Mouse (Mus musculus): ENCODE data around the gene Xbp1. TPM values are rescaled to one million over a fixed set of nuclear protein-coding genes. Genes with fewer than 3 reads are reported as not detected.
"Not testable (repeated sequence)": the region's sequence is repeated elsewhere in the genome, so short reads cannot be mapped to it uniquely, and the experiment has no call there.

Xbp1 gene
- polyA plus RNA-seq, 1 experiment: 52.1 TPM

- H3K27ac ChIP-seq (ENCODE audit: control insufficient read depth, insufficient read depth, low read depth, low read length, poor library complexity): peak overlapping the region; percentile 15; the same call in 1 of the 2 replicates
- peaks cover 11% of the 10 kb centered on the region for H3K4me1 ChIP-seq (ENCODE audit: control insufficient read depth, insufficient read depth, low read length)
- WGBS: 61% methylated on average over 5 of the region's 5 CpGs
Measured at GRCm38 (mm10) chr11:5510099-5510391, 10.4 kb upstream of the Xbp1 start.

GRCm38 (mm10) chr11:5510686-5511085, 9.8 kb upstream of the Xbp1 start:
- WGBS: 60% methylated on average over 1 of the region's 2 CpGs
- H3K4me3 ChIP-seq (replicated peaks; ENCODE audit: control insufficient read depth, low read depth, low read length); H3K27ac ChIP-seq (ENCODE audit: control insufficient read depth, insufficient read depth, low read depth, low read length, poor library complexity): not testable (repeated sequence)
- peaks cover 11% of the 10 kb centered on the region for H3K4me1 ChIP-seq (ENCODE audit: control insufficient read depth, insufficient read depth, low read length)

More at GRCm38 (mm10) chr11:5510099-5510391, 10.4 kb upstream of the Xbp1 start:
- no peak overlapping the region for H3K4me3 ChIP-seq (replicated peaks; ENCODE audit: control insufficient read depth, low read depth, low read length)
- no peak for TF ChIP-seq CTCF (IDR thresholded peaks at IDR 0.05; ENCODE audit: control insufficient read depth, insufficient read depth, low read length)

GRCm38 (mm10) chr11:5512099-5512725, 8.2 kb upstream of the Xbp1 start:
- no peak overlapping the region for H3K4me3 ChIP-seq (replicated peaks; ENCODE audit: control insufficient read depth, low read depth, low read length)
- TF ChIP-seq POLR2A (IDR thresholded peaks at IDR 0.05; ENCODE audit: borderline replicate concordance, control insufficient read depth, low read depth, low read length) (no peak), CTCF (IDR thresholded peaks at IDR 0.05; ENCODE audit: control insufficient read depth, insufficient read depth, low read length) (no peak)
- H3K27ac ChIP-seq (ENCODE audit: control insufficient read depth, insufficient read depth, low read depth, low read length, poor library complexity): peak overlapping the region; percentile 73
- peaks cover 11% of the 10 kb centered on the region for H3K4me1 ChIP-seq (ENCODE audit: control insufficient read depth, insufficient read depth, low read length)
- 12% methylated on average over 12 of the region's 12 CpGs for WGBS

GRCm38 (mm10) chr11:5512961-5513360, 7.5 kb upstream of the Xbp1 start:
- H3K4me1 ChIP-seq (ENCODE audit: control insufficient read depth, insufficient read depth, low read length): peaks cover 11% of the 10 kb centered on the region
- 64% methylated on average over 8 of the region's 8 CpGs for WGBS
- TF ChIP-seq CTCF (IDR thresholded peaks at IDR 0.05; ENCODE audit: control insufficient read depth, insufficient read depth, low read length) (no peak), POLR2A (IDR thresholded peaks at IDR 0.05; ENCODE audit: borderline replicate concordance, control insufficient read depth, low read depth, low read length) (no peak)
- peak overlapping the region; percentile 42; the same call in 1 of the 2 replicates for H3K27ac ChIP-seq (ENCODE audit: control insufficient read depth, insufficient read depth, low read depth, low read length, poor library complexity)
- no peak overlapping the region for H3K4me3 ChIP-seq (replicated peaks; ENCODE audit: control insufficient read depth, low read depth, low read length)

- 88% methylated on average over 4 of the region's 4 CpGs for WGBS
- Histone ChIP-seq H3K27ac (ENCODE audit: control insufficient read depth, insufficient read depth, low read depth, low read length, poor library complexity) (no peak overlapping the region), H3K4me1 (ENCODE audit: control insufficient read depth, insufficient read depth, low read length) (peaks cover 9% of the 10 kb centered on the region; the same call in 1 of the 2 replicates), H3K4me3 (replicated peaks; ENCODE audit: control insufficient read depth, low read depth, low read length) (no peak overlapping the region)
- TF ChIP-seq POLR2A (IDR thresholded peaks at IDR 0.05; ENCODE audit: borderline replicate concordance, control insufficient read depth, low read depth, low read length) (no peak), CTCF (IDR thresholded peaks at IDR 0.05; ENCODE audit: control insufficient read depth, insufficient read depth, low read length) (no peak)
Measured at GRCm38 (mm10) chr11:5514091-5514490, 6.4 kb upstream of the Xbp1 start.

- TF ChIP-seq CTCF (IDR thresholded peaks at IDR 0.05; ENCODE audit: control insufficient read depth, insufficient read depth, low read length): no peak
- no peak for TF ChIP-seq POLR2A (IDR thresholded peaks at IDR 0.05; ENCODE audit: borderline replicate concordance, control insufficient read depth, low read depth, low read length)
- H3K4me1 ChIP-seq (ENCODE audit: control insufficient read depth, insufficient read depth, low read length): peaks cover 3% of the 10 kb centered on the region; the same call in 1 of the 2 replicates
- 77% methylated on average over 6 of the region's 6 CpGs for WGBS
- no peak overlapping the region for H3K4me3 ChIP-seq (replicated peaks; ENCODE audit: control insufficient read depth, low read depth, low read length)
- no peak overlapping the region for H3K27ac ChIP-seq (ENCODE audit: control insufficient read depth, insufficient read depth, low read depth, low read length, poor library complexity)
Measured at GRCm38 (mm10) chr11:5515196-5515595, 5.3 kb upstream of the Xbp1 start.

- 84% methylated on average over 6 of the region's 6 CpGs for WGBS
Measured at GRCm38 (mm10) chr11:5515655-5516054, 4.8 kb upstream of the Xbp1 start.

GRCm38 (mm10) chr11:5516151-5516550, 4.3 kb upstream of the Xbp1 start:
- Histone ChIP-seq H3K4me1 (ENCODE audit: control insufficient read depth, insufficient read depth, low read length) (peaks cover 3% of the 10 kb centered on the region; the same call in 1 of the 2 replicates), H3K4me3 (replicated peaks; ENCODE audit: control insufficient read depth, low read depth, low read length) (no peak overlapping the region), H3K27ac (ENCODE audit: control insufficient read depth, insufficient read depth, low read depth, low read length, poor library complexity) (no peak overlapping the region)
- 86% methylated on average over 7 of the region's 7 CpGs for WGBS
- no peak for TF ChIP-seq POLR2A (IDR thresholded peaks at IDR 0.05; ENCODE audit: borderline replicate concordance, control insufficient read depth, low read depth, low read length)
- no peak for TF ChIP-seq CTCF (IDR thresholded peaks at IDR 0.05; ENCODE audit: control insufficient read depth, insufficient read depth, low read length)

More at GRCm38 (mm10) chr11:5515655-5516054, 4.8 kb upstream of the Xbp1 start:
- no peak overlapping the region for H3K4me3 ChIP-seq (replicated peaks; ENCODE audit: control insufficient read depth, low read depth, low read length)
- TF ChIP-seq POLR2A (IDR thresholded peaks at IDR 0.05; ENCODE audit: borderline replicate concordance, control insufficient read depth, low read depth, low read length) (no peak), CTCF (IDR thresholded peaks at IDR 0.05; ENCODE audit: control insufficient read depth, insufficient read depth, low read length) (no peak)
- no peak overlapping the region for H3K27ac ChIP-seq (ENCODE audit: control insufficient read depth, insufficient read depth, low read depth, low read length, poor library complexity)
- H3K4me1 ChIP-seq (ENCODE audit: control insufficient read depth, insufficient read depth, low read length): peaks cover 3% of the 10 kb centered on the region; the same call in 1 of the 2 replicates

GRCm38 (mm10) chr11:5516617-5517016, 3.8 kb upstream of the Xbp1 start:
- no peak overlapping the region for H3K4me3 ChIP-seq (replicated peaks; ENCODE audit: control insufficient read depth, low read depth, low read length)
- H3K4me1 ChIP-seq (ENCODE audit: control insufficient read depth, insufficient read depth, low read length): peaks cover 3% of the 10 kb centered on the region; the same call in 1 of the 2 replicates
- no peak overlapping the region for H3K27ac ChIP-seq (ENCODE audit: control insufficient read depth, insufficient read depth, low read depth, low read length, poor library complexity)
- WGBS: 91% methylated on average over 14 of the region's 14 CpGs
- TF ChIP-seq POLR2A (IDR thresholded peaks at IDR 0.05; ENCODE audit: borderline replicate concordance, control insufficient read depth, low read depth, low read length) (no peak), CTCF (IDR thresholded peaks at IDR 0.05; ENCODE audit: control insufficient read depth, insufficient read depth, low read length) (no peak)
